Mouse (Mus musculus): ENCODE results near the gene Pmm1.
A peak's percentile ranks its signal among the peaks of the same experiment; 100 is the strongest.
"Not testable (repeated sequence)": the region's sequence is repeated elsewhere in the genome, so short reads cannot be mapped to it uniquely, and the experiment has no call there.

The Pmm1 gene

GRCm38 (mm10) chr15:81960171-81961077, at the start of gene Pmm1:
TSS of gene Pmm1 (minus strand) at chr15:81960930.
- DNase-seq = peak; percentile 100

DNA sequence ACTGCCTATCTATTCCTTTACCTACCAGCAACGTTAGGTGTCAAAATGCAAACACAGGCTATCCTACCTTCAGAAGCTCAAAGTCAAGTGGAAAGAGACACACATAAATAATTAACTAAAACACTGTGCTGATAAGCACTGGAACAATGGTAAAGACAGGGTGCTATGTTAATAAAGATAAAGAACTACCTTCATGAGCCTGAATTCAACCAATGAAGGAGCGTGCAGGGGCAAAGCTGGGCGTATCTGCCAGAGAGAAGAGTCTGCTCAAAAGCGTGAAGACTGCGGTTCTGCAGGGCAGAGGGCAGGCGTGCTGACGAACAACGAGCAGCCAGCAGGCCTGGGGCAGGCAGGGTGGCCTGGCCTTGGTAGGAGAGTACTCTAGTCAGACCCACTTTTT, 43.5 kb upstream of the Pmm1 start:
- DNase-seq = no peak

- DNase-seq = no peak
Observed at GRCm38 (mm10) chr15:81993992-81994391, 33.3 kb upstream of the Pmm1 start.

DNA sequence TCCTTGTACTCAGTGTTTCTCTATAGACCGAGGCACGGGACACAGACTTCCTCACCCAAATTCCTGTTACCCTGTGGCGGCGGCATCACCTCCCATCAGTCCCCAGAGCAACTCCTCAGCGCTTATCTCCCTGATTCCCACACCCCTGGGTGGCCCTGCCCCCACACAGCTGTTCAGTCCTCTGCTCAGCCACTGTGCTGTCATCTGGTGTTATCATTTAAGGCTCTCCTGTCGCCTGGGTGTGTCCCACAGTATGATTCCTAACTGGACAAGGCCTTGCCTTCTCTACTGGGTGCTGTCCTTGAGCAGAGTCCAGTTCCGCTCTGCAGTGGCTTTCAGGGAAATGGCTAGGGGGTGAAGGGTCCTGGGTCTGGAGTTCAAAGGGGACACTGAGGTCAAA, 29.8 kb upstream of the Pmm1 start:
- no peak for DNase-seq

DNA sequence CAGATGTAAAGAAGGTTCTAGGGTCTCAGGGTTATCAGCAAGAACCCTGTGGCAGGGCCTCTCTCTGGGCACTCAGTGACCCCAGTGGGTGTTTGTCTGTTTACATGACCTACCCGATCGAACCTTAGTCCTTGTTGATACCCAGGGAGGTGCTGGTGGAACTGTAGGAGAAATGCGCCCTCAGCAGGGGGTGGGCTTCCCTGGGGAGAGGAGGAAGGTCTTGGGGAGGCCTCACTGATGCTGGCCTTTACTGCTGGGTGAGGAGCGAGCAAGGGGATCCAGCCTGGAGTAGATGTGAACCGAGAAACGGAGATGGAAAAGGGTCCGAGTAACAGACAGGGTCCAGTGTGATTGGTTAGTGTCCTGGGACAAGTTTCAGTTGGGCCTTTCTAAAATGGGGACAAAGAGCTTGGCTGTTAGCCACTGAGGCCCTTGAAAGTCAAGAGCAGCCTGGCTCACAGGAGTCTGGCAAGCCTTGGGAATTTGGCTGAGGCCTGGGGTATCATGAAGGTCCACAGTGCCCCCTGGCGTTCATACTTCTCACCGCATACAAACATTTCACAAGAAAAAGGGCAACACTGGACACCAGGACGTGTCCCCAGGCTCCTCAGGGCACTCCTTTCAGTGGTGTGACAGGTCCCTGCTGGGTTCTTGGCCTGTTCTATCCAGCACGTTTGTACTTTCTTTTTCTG, 28.8 kb upstream of the Pmm1 start:
- peak; percentile 90 to 96 for DNase-seq

DNA sequence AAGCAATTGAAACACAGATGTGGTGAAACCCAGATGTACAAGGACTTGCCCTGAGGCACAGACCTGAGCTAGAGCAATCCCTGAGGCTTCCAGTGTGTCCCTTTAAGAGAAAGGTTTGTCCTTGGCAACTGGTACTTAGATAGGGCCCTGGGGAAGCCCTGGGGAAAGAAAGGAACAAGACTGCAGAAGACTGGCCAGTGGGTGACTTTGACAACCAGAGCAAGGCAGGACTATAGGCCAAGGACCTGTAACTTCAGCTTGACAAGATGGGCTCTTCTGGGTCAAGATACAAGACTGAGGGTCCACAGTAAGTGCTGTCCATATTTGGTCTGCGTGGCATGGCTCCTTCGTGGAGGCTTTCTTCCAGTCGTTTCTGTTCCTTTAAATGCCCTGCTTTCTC, 26.9 kb upstream of the Pmm1 start, which contains the start of gene Xrcc6:
Gene Xrcc6 (plus strand): TSS at position 190 of the 400 bp plus-strand sequence.
- DNase-seq = no peak

- no peak for DNase-seq
Observed at GRCm38 (mm10) chr15:81985267-81986161, 24.8 kb upstream of the Pmm1 start.

DNA sequence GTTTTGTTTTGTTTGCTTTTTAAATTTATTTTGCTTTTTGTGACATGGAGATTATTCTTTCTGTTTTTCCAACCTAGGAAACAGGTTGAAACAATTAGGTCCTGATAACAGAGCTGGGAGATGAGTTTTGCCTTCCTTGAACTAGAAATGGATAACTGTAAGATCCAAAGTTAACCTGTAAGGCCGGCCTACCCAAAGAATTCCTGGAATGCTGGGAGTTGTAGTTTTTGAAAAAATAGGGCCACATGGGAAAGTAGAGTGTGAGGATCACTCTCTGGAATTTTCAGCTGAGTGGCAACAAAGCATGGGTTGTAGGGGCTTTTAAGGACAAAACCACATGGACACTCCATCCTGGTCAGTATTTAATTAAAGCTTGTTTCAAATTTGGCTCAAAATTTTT, 21.4 kb upstream of the Pmm1 start:
- DNase-seq = no peak

DNA sequence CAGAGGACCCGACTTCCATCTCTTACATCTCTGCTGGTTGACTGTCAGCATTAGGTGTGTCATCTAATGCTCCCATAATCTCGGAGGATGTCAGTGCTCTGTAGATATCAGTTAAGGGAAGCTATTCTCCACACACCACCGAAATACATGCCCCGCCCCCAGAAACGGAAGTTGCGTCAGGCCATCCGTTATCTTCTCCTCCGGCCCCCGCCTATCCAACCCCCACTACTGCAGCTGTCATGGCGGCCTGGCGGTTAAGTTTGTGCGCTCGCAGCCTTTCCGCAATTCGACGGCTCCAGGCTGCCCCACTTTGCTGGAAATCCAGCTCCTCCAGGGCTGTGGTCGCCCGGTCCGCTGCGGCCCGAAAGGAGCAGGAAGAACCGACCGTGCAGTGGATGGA, 19.6 kb upstream of the Pmm1 start, which contains the start of gene 1700029P11Rik:
Gene 1700029P11Rik (plus strand): TSS at position 220 of the 400 bp plus-strand sequence.
- DNase-seq = no peak

DNA sequence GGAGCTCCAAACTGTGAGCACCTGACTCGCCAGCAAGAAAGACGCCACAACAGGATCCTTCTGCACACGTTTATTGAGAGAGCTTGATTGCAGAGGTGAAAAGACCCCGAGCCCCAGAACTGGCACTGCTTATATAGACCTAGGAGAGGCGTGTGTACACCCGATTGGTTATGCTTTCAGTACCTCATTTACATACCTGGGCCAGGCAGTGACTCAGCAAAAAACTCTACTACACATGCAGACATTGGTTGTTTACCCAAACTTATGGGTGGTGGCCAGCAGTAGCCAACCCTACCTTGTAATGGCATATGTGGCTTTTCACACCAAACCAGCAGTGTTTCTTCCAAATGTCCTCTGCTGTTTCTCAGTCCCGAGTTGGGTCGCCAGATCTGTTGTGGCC, 14.4 kb upstream of the Pmm1 start:
- DNase-seq = not testable (repeated sequence)

- DNase-seq = not testable (repeated sequence)
Observed at GRCm38 (mm10) chr15:81970498-81970897, 9.8 kb upstream of the Pmm1 start.

GRCm38 (mm10) chr15:81969635-81970034, 8.9 kb upstream of the Pmm1 start:
- not testable (repeated sequence) for DNase-seq

- DNase-seq = peak; percentile 23 to 63
Observed at GRCm38 (mm10) chr15:81969173-81969572, 8.4 kb upstream of the Pmm1 start.

- no peak for DNase-seq
Observed at GRCm38 (mm10) chr15:81968447-81968846, 7.7 kb upstream of the Pmm1 start.

DNA sequence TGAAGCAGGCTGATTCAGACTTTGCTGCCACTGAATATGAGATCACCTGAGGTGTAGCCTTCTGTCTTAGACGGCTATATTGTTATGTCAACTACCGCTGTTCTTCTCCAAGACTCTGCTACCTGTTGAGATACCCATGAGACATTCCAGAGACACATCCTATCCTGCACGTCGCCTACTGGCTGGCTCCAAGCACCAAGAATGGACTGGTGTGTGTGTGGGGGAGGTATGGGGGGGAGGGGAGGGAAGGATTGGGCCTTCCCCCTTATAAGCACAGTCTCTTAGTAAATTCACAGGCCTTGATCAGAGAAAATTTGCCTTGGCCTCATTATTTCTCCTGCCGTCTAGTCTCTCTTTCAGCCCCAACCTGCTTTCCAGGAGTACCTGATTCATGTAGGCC, 7.1 kb upstream of the Pmm1 start:
- DNase-seq = no peak

DNA sequence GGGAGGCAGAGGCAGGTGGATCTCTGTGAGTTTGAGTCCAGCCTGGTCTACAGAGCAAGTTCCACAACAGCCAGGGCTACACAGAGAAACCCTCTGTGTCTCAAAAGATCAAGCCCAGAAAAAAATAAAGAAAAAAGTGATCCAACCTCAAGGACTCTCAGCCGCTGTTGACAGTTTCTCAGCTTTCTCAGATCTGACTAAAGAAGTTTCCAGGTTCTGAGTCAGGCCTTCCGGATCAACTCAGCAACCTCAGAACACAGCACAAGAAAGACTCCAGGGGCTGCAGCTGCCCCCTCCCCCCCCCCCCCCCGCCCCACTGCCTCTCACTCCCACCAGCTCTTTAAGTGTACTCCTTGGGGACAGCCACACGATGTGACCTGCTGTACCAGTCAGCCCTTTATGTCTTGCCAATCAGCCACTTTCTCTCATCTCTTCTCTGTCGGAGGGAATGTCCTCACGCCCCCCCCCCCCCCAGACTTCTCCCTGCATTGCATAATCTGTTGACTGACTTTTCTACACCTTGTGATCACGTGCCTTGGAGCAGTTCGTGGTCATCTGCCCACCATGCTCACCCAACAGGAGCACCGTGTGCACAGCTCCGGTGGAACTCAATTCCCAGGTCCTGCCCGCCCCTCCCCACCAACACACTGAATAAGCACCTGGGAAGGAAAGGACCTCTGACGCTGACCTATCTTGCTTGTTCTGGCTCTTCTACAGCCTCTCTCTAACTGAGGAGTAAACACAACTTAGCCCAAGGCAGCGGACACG, 5.5 kb upstream of the Pmm1 start:
- no peak for DNase-seq

- DNase-seq = no peak
Observed at GRCm38 (mm10) chr15:81964980-81965545, 4.3 kb upstream of the Pmm1 start.

DNA sequence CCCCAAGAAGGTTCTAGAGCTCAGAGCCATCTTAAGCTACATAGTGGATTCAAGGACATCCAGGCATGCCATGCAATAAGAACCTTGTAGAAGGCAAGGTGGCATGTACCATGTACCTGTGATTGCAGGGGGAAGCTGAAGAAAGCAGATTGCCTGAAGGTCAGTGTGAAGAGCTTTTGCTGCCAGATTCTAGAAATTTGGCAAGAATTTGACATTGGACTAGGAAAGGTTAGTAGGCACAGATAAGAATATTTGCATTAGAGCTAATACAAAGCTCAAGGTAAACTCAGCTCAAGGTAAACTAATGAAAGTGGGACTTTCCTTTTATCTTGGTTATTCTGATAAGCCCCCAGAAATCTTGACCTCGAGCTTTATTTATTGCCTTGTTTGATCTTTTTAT, 3.5 kb upstream of the Pmm1 start:
- DNase-seq = no peak

DNA sequence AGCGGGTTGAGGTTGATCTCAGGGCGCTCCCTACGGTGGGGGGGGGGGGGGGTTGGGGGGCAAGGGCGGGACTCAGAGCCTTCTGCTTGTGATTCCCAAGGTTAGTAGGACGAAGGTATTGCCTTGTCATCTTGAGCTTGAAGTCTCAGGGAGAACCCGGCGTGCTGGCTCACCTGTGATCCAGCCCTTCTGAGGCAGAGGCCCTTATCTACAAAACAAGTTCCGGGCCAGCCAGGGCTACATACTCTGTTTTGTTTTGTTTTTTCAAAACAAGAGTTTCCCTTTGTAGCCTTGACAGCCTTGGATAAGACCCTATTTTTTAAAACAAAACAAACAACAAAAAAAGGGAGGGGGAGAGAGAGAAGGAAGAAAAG, 335 bp upstream of the Pmm1 start:
- DNase-seq = no peak

DNA sequence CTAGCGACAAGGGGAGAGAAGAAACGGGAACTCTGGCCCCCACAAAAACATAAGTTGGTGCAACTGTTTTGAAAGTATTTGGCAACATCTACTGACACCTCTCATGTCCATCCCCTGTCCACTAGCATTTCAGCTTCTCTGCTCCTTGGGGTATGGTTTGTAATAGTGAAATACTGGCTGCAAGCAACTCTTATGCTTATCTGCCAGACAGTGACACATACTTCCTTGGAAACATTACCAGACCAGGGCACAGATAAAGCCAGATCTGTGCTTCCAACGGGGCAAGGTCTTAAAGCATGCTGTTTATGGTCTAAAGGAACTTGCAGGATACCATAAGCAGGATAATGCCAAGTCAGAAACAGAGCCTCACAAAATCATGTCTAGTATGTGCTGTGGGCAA, 1.8 kb downstream of the Pmm1 start:
- no peak for DNase-seq

- no peak for DNase-seq
Observed at GRCm38 (mm10) chr15:81957598-81957997, 3.1 kb downstream of the Pmm1 start.

GRCm38 (mm10) chr15:81956457-81956856, 4.3 kb downstream of the Pmm1 start:
- DNase-seq = peak; percentile 55 to 58

All from kidney, postnatal 25 days (tissue).